Mouse (Mus musculus) yolk sac, embryonic 10.5 days (tissue): Measurements from ENCODE around the gene Yy1.

Source experiments
- DNase-seq: peaks from one replicate; pipeline ENCODE4 v3.0.0-alpha.2; 2017; ENCODE audit warnings: low spot score

The Yy1 gene

DNA sequence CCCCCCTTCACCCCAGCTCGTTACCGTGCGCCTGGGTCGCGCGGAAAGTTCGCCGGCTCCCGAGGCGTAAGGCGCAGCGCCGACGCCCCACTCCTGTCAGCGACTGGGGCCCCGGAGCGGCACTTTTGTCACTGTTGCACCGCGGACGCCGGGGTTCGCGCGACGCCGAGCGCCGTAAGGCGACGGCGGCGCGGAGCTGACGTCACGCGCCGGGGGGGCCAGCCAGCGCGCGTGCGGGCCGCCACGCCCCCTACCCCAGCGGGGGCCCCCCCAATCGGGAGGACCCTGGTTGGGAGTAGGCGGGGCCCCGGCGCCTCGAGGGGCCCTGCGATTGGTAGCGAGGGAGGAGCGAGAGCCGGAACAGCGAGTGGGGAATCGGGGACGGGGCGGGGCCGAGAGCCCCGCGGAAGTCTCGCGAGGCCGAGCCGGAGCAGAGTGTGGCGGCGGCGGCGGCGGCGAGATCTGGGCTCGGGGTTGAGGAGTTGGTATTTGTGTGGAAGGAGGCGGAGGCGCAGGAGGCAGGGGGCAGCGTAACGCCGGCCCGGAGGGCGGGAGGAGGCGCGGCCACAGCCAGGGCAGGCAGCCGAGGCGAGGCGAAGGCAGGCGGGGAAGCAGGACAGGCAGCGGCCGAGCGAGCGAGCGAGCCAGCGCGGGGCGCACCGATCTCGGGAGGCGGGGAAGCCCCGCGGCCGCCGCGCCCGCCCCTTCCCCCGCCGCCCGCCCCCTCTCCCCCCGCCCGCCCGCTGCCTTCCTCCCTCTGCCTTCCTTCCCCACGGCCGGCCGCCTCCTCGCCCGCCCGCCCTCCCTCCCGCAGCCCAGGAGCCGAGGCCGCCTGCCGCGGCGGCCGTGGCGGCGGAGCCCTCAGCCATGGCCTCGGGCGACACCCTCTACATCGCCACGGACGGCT, at the start of gene Yy1:
Yy1 (plus strand) TSS at position 428 of the 907 bp plus-strand sequence.
- DNase-seq: peak; percentile 99

DNA sequence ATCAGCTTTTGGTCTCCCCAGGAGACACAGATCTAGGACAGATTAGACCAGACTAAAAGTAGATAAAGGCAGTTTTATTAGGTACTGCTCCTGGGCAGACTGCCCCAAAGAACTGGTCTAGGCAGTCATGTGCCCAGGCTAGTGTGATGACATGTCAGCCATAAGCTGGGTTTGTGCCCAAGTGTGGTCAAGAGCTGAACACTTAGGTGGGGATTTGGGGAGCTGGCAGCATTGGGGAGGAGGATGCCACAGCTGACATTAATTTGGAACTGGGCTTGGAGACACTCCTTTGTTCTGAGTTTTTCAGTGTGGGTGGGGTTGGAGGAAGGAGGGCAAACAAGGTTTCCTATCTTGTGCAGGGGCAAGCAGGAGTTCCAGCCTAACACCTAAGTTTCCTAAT, 46.8 kb upstream of the Yy1 start:
- DNase-seq: no peak

DNA sequence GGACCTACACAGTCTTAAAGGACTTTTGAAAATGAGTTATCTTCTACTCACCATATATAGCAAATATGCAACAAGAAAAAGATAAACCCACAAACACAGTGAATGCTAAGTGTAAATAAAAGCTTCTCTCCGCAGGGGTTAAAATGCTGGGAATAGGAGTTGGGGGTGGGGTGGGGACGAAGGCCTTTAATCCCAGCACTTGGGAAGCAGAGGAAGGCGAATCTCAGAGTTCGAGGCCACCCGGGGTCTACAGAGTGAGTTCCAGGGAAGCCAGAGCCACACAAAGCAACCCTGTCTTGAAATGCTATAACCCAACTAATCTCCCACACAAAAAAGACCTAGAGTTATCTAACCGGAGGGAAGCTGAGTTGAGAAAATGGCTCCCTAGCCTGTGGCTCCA, 43.8 kb upstream of the Yy1 start:
- no peak for DNase-seq

DNA sequence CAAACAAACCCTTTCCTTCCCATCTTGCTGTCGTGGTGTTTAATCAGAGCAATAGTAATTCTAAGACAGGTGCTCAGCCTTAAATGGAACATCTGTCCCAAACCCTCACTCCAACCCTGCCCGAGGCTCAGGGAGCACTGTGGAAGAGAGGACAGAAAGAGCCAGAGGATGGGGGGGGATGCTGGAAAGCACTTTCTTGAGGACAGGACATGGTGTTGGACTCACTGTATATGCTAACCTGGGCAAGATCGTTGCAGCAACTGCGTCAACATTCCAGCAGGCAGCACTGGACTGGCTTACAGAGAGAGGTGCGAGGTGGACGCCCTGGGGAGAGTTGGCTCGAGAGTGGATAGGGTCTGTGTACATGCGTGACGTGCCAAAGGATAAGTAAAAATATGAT, 43.3 kb upstream of the Yy1 start:
- no peak for DNase-seq

DNA sequence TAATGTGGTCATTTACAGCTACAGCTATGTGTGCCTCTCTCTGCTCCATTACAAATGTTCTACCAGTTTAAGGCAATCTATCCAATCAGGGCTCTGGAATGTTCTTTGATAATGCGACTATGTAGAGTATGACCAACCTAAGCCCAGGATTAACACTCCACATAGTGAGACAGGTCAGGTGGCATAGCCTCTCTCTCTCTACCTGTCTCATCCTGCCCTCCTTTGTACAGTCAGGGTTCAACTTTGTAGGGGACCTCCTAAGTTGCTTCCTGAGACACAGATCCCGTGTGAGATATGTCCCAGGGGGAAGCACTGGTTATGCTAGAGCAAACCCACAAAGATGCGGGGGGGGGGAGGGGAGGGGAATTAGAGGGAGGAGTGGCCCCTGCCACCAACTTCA, 42.5 kb upstream of the Yy1 start:
- DNase-seq: no peak

DNA sequence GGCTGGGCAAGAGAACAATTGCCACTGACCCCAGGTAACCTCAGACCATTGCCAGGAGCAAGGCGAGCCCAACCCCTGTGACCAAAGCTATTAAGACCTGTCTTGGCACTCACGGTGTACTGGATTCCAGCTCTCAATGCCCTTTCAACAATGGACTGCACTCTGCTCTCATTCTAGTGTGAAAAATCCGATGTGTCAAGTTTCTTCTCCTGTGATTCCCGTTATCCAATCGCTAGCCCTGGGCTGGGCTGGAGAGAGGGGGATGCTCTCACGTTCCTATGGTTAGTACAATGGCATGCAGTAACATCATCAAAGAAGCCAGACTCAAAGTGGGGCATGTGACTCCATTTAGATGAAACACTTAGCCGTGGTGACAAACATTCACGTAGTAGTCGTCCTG, 41.0 kb upstream of the Yy1 start:
- DNase-seq: no peak

DNA sequence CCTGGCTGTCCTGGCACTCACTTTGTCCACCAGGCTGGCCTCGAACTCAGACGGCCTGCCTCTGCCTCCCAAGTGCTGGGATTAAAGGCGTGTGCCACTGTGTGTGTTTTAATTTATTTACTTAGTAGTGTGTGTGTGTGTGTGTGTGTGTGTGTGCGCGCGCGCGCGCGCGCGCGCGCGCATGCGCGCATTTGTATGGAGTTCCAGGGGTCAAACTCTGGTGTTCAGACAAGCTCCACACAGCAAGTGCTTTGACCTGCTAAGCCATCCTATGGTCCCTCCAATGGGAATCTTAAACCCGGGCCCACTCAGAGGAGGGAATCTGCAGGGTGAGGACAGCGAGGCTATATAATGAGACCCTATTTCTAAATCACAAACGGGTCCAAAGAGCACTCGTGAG, 37.6 kb upstream of the Yy1 start:
- no peak for DNase-seq

DNA sequence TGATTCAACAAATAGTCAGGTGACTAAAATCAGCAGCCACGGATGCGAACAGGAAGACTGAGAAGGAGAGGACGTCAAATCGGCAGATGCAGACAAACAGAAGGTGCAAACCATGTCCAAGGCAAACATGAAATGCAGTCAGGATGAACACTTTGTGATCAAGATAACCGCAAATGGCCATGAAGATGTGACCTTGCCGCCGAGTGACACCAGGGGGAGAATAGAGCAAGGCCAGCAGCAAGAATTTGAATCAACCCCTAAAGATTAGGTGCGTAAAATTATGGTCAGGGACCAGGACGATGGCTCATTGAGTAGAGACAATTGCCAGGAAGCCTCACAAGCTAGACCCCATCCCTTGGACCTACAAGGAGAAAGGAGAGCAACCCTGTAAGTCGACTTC, 36.2 kb upstream of the Yy1 start:
- no peak for DNase-seq

DNA sequence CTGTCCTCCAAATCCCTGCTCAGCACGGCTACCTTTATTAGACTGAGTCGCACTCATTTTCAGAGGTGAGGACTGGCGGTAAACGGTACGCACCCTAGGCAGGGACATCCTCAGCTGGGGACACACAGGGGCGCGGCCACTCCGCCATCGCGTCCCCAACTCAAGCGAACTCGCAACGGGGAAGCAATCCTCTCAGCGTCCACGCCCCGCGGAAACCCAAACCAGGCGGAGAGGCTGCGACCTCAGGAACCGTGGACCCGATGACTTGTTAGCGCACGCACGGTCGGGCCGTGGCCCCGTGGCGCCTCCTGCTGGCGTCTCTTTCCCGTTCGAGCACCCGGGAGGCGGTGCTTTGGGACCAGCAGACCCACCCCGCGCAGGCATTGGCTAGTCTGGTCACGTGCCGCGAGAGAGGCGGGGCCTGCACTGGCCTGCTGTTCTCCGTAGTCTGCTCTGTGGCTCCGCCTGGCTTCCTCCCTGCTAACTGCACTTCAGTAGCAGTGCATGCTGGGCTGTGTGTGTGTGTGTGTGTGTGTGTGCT, 35.0 kb upstream of the Yy1 start:
- peak; percentile 94 for DNase-seq

DNA sequence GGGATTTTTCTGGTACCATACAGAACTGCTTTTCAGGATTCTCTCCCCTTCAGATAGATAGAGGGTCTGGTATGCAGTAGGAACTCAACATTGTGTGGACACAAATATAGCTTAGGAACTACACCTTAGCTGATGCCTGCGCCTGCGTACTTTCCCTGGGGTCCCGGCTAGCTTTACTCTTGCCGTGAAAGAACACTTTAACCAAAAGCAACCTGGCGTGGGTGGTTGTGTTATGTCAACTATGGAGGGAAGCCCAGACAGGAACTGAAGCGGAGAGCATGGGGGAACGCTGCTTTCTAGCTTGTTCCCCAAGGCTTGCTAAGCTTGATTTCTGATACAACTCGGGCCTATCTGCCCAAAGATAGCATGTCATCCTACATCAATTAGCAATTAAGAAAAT, 34.5 kb upstream of the Yy1 start:
- DNase-seq: no peak

DNA sequence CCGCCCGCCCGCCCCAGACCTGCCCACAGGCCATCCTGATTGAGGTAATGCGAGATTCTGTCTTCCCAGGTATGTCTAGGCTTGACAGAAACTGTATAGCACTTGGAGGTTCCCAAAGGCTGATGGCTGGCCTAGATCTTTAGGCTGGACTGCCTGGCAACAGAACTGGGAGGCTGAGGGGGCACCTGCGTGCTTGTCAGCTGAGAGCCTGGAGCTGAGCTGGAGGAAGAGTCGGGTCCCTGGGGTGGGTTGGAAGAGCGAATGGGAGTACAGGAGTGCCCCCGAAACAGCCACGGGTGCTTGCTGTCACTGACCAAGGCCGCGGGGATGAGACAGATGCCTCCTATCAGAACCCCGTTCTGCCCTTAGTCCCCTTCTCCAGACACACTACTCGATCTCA, 34.1 kb upstream of the Yy1 start:
- no peak for DNase-seq

DNA sequence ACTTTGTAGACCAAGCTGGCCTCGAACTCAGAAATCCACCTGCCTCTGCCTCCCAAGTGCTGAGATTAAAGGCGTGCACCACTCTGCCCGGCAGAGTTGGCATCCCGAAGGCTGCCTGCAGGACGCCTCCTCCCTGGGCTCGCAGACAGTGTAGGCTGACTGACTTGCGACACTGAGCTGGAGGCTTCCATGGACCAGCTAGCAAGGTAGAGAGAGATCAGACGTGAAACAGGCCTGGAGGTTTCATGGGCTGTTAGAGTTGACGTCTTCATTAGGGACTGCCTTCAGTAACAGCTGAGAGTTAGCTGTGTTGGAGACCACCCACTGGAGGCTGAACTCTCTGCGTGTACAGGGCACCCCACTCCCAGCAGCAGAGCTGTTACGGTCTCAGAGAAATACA, 33.5 kb upstream of the Yy1 start:
- DNase-seq: no peak

DNA sequence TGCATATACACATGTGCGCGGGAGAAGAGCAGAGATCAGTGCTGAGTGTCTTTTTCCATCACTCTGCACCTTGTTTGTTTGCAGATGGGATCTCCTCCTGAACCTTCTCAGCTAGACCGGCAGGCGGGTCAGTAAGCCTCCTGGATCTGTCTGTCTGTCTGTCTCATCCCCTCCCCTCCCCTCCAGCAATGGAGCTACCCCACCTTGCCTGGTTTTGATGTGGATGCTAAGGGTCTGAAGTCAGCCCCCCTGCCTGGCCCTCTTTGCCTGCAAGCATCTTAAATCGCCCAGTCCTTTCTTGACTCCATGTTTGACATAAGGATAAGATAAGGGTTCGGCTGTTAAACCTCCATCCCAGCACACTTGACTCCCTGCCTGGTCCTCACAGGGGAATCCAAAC, 32.8 kb upstream of the Yy1 start:
- no peak for DNase-seq

DNA sequence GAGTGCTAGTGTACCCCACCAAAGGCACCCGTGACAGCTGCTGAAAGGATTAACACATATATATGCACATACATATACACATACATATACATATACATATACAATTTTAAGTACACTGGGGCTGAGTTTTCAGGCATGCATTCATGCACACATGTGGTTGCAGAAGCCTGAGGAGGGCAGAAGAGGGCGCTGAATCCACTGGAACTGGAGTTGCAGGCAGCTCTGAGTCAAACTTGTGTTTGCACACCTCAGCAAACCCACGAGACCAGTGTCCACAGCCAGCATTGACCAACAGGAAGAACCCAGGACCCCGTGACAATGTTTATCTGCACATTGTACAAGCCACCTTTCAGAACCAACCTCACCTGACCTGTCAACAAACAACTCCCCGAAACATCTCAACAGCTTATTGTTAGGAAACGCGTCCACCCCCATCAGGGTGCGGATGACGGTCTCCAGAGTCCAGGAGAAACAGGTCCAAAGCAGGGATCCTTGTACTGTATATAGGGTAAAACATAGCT, 32.2 kb upstream of the Yy1 start:
- DNase-seq: no peak

DNA sequence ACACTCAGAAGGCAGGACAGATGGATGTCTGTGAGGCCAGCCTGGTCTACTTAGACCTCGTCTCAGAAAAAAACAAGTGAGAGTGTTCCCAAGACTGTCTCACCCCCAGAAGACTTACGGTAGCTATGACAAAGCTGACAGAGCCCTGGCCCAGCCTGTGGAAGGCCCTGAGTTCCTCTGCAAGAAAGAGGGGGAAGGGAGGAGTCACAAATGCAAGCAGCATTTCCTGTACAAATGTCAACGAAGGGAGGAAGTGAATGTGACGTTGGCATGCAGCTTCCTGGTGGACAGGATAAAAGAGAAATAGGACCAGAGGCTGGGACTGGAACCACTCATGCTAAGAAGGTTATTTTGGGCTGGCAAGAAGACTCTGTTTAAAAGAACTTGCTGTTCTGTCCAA, 31.6 kb upstream of the Yy1 start:
- no peak for DNase-seq

DNA sequence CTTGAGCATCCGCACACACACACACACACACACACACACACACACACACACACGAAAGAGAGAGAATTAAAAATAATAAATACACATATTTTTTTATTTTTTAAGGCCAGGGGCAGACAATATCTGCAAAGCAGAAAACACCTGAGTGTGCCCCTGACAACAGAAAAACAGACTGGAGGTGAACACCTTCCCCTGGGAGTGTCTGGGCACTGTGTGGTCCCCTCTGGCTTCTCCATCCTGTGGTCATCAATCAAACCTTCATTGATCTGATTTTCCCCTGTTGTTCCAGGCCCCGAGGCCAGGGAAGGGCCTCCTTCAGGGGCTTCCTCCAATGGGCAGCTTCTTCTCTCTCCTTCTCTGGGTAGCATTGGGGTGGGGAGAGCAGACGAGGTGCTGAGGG, 31.1 kb upstream of the Yy1 start:
- no peak for DNase-seq

DNA sequence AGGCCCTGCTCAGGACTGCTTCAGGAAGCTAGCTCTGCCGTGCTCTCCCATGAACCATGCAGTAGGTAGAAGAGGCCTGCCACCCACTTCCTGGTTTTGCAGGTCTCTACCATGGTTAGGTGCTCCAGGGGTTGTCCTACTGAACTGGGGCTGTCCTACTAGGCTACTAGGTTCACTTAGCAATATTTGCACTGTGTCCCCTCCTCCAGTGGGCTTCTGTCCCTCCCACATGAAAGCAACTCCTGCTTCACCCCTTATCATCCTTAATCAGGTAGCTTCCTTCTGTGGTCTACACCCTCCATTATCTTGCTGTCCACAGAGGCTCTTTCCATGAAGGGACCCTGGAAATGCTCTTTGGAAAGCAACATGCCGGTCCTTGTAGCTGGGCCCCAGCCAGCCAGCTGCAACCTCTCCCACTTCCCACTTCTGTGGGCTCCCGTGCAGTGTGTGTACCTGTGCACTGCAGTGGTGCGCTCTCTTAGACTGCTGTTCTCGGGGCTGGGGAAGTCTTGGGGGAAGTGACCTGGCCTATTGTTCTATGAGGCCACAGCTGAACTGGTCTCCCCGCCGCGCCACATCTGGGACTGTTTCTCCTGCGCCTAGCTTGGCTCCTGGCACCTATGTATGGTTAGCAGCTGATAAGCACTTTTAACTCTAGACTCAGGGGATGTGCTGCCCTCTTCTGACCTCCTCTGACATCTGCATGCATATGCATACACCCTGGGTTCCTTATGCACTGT, 29.5 kb upstream of the Yy1 start:
- DNase-seq: no peak

DNA sequence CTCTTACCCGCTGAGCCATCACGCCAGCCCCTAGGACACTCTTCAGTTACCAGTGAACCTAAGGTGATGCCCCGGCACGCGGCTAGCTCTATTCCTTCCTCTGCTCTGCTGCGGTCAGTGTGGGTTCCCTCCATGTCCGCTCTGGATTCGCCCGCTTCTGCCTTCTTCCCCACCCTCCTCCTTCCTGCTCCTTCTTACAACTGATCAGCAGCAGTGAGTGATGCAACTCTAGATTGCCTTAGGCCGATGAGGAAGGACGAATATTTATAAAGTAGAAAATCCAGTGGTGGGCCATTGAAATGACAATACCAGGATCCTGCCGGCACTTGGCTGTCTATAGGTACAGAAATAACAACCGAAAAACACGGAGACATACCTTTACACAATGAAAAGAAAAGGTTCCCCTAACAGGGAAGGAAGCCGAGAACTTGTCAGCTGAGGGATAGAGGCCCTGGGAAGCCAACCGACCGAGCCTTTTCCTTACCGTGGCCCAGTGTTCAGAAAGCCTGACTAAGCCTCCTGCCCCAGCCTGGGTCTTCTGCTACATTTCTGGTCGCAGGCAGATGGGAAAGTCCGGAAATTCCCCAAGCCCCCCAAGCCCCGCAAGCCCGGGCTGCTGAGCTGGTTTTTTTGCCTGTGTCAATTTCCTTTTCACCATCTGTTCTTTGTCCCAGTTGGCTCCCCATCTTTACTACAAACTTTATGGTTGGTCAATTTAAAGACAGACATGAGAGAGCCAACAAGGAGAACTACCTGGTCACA, 27.7 kb upstream of the Yy1 start:
- DNase-seq: no peak

DNA sequence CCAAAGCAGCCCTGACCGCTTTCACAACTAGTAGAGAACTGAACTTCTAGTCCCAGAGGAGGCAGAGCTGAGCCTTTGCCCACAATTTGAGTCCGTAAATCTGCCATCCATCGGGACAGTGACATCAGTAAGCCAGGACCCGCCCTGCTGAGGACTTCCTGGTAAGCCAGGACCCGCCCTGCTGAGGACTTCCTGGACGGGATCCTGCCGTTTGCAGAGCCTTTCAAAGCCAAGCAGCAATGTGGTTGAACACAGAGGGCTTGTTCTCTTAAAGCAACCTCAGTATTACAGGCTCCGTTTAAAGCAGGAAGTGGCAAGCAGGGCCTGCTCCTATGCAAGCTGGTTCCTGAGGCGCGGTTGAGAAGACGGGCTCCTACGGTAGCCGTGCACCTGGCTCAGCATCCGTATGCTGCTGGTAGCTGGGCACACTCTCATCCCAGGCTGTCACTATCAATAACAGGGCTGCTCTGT, 27.0 kb upstream of the Yy1 start:
- peak; percentile 42 for DNase-seq

DNA sequence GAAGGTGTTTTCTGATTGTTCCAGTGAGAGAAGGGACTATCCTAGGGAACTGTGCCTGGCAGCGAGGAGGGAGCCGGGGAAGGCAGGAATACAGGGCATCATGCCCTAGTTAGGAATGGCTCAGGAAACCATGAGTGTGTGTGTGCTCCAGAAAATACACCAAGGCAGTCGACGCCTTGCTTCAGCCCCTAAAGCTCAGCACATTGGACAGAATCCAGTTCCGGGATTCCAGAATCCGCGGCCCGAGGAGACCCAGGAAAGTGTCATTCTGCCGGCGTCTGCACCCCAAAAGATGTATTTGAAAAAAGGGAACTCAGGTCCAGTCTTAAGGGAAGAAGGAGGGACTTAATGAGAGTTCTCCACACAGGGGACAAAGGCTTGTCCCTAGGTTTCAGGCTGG, 26.5 kb upstream of the Yy1 start:
- DNase-seq: no peak

DNA sequence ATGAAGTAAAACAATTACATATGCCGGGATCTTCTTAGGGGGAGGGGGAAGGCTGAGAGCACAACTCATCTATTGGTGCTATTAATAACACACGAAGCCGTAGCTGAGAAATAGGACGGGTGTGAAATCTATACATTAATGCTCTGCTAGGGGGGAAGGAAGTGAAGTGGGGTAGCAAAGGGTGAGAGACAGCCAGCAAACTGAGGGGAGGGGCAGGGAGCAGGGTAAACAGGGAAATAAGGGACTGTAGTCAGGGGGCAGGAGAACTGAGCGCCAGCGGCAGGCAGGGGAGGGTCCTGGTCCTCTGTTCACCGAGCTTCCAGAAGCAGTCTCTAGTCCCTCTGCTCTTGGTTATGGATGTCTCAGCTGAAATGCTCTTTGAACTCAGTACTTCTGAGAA, 25.9 kb upstream of the Yy1 start:
- no peak for DNase-seq

DNA sequence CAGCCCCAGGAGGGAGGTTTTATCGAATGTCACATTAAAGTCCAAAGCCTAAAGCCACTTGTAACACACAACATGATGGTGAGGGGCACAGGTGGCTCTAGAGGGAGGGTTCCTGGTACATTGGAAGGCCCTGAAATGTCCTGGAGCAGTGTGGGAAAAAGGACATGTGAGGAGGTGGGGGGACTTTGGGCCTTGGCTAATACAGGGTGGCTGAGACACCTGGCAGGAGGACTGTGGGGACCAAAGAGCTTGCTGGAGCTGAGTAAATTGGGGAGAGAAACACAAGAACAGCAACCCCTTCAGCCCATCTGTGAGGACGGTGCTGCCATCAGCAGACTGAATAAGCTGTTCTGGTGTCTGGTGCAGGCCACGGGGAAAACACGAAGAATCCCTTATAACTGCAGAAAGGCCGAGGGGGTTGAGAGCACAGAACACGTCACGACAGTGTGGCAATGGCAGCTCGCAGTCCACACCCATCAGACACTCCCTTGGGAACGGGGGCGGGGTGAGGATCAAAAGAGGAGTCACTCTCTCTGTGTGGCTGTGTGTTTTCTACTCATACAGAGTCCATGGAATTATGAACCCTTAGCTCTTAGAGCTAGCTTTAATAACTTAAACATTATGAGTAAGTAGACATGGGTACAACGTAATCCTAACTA, 24.4 kb upstream of the Yy1 start:
- no peak for DNase-seq
